Mouse (Mus musculus) kidney, adult 2 months (tissue): ENCODE results near the gene Cd33.

Experiments used
- CTCF ChIP-seq: fragments of 200-500 bp; conservative IDR thresholded peaks from 2 replicates; pipeline ENCODE4 v1.5.1; 2011; ENCODE audit warnings: low read depth, mild to moderate bottlenecking, control low read depth, low read length, moderate library complexity, mixed read lengths; ENCODE audit not compliant: insufficient read depth, insufficient read length
- POLR2A ChIP-seq: fragments of 200-500 bp; IDR thresholded peaks from one replicate; pipeline ENCODE4 v1.6.1; 2011; ENCODE audit warnings: low read depth, low read length, control low read depth

GRCm38 (mm10) chr7:43548206-43548605 is 4.0 kb upstream of the Cd33 start:
- TF ChIP-seq POLR2A: no peak
- no peak for TF ChIP-seq CTCF
